Mouse (Mus musculus): Measurements from ENCODE around the gene Tmem63a. TPM values are rescaled to one million over a fixed set of nuclear protein-coding genes. Genes with fewer than 3 reads are reported as not detected.
"Not testable (repeated sequence)": the region's sequence is repeated elsewhere in the genome, so short reads cannot be mapped to it uniquely, and the experiment has no call there.

Gene Tmem63a
- total RNA-seq, 2 experiments from 2014 or later, result 20.4 to 23.8 TPM

DNA sequence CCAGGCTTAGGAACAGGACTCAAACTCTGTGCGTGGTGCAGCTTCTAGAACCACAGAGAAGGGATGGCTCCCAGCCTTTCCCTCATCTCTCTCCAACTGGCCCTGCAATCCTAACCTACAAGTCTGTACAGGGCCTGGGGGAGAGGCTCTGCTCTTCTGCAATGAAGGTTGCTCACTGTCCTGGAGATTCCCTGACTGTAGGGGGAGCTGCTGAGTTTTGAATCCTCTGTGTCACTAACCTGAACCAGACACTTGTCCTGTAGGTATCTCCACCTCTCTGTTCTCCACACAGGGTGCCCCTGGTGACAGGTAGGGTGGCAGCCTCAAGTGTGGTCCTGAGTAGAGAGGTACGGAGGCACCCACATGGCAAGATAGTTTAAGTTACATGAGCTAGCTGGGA is 38.3 kb downstream of the Tmem63a start:
- H3K4me3 ChIP-seq, result no peak overlapping the region
- no peak for DNase-seq (ENCODE audit: low spot score in 2 of 2)
- H3K27ac ChIP-seq, result no peak overlapping the region
- peak; percentile 54 for TF ChIP-seq CTCF (conservative IDR thresholded peaks at IDR 0.05)

DNA sequence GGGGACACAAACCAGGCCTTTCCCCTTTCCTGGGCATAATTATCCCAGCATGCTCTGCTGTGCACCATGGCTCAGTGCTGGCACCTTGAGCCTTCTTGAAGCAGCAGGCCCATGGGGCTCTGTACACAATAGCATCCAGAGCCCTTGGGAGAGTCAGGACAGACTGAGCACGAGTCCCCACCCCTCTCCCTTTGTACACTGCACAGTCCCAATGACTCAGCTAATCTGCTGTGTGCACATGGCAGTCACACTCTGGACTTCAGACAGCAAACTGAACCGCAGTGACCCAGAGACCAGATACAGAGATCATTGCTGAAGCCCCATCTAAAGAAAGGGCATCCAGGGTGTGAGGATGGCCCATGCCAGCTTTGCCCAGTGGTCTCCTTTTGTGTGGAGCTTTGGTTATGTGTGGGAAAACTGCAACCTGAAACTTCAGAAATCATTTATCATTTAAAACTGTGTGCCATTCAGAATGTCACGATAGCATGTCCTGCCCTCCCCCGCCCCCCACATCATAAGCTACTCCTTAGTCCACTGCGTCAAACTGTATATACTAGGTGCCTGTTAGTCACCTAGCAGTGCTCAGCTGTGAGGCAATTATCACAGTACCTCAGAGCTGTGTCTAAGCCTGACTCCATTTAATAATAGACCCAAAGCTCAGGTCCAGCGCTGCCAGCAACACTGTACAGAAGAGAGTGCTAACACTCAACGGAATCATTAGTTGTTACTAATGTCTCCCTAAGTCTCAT is 39.3 kb downstream of the Tmem63a start:
- DNase-seq (ENCODE audit: low spot score in 2 of 2); H3K27ac ChIP-seq; H3K4me3 ChIP-seq: not testable (repeated sequence)

DNA sequence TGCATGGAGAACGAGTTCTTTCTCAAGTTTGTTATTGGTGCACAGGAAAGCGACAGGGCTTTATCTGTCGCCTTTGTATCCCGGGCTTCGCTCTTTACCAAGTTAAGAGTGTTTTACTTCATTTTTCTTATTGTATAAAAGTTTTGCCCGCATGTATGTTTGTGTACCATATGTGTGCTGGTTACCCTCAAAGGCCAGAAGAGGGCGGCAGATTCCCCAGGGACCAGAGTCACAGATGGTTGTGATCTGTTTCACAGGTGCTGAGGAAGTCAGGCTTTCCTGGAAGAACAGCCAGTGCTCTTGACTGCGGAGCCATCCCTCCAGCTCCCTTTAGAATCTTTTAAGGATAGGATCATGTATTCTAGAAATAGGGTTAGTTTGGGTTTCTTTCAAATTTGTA is 44.6 kb downstream of the Tmem63a start:
- no peak for DNase-seq (ENCODE audit: low spot score in 2 of 2)
- no peak overlapping the region for H3K27ac ChIP-seq

DNA sequence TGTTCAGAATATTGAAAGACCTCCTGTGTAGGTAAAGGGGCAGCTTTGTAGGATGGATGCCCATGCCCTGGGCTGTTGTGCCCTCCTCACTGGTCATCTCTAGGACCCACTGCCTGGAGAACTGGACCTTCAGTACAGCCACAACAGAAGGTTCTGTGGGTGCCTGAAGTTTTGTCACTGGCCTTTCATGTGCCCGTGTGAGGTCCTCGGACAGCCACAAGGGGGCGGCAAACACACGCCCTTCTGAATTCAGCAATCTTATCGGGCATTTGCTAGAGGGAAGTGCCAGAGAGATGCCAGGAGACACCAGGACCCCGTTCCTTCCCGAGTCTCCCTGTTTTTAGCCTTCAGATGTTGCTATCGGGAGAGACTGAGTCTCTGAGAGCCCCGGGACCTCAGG is 45.6 kb downstream of the Tmem63a start:
- H3K4me3 ChIP-seq, result no peak overlapping the region
- DNase-seq (ENCODE audit: low spot score in 2 of 2), result peak; percentile 61 to 82
- no peak overlapping the region for H3K27ac ChIP-seq
- peak; percentile 95 for TF ChIP-seq CTCF (conservative IDR thresholded peaks at IDR 0.05)

More for the DNA sequence above, 44.6 kb downstream of the Tmem63a start:
- TF ChIP-seq CTCF (conservative IDR thresholded peaks at IDR 0.05), result peak; percentile 44
- no peak overlapping the region for H3K4me3 ChIP-seq

DNA sequence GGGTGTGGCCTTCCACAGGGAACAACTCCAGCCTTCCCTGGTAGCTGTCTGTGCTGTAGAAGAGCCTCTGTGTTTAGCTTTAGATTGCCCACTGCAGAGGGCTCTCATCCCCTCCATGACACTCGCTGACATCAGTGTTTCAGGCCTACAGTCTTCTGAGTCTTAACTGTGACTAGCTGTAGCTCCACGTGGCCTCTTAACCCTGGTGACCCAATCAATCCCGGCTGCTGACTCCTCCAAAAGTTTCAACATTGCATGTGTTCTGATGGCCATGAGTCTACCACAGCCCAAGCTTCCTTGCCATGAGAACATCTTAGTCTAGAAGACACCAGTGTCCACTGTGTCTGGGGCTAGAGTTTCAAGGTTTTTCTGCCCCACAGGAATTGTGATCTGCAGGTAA is 48.5 kb downstream of the Tmem63a start:
- Histone ChIP-seq H3K4me3 (no peak overlapping the region), H3K27ac (no peak overlapping the region)
- TF ChIP-seq CTCF (conservative IDR thresholded peaks at IDR 0.05), result no peak
- no peak for DNase-seq (ENCODE audit: low spot score in 2 of 2)

DNA sequence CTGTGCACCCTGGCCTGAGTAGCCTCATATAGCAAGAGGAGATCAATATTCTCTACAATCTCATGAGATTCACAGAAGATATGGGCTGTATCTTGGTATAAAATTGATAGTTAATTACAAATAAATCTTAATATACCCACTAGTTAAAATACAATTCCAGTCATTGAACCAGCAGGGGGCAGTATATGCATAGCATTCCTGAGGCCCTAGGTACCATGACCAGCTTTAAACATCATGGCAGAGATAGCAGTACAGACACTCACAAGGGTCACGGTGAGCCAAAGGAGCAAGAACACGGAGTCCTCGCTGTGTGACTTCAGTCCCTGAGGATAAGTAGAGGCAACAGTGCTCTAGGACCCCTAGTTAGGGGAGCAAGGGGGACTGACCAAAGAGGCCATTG is 50.0 kb downstream of the Tmem63a start:
- H3K4me3 ChIP-seq, result no peak overlapping the region
- H3K27ac ChIP-seq, result no peak overlapping the region
- DNase-seq (ENCODE audit: low spot score in 2 of 2), result peak; percentile 55 to 61
- peak; percentile 89 for TF ChIP-seq CTCF (conservative IDR thresholded peaks at IDR 0.05)

DNA sequence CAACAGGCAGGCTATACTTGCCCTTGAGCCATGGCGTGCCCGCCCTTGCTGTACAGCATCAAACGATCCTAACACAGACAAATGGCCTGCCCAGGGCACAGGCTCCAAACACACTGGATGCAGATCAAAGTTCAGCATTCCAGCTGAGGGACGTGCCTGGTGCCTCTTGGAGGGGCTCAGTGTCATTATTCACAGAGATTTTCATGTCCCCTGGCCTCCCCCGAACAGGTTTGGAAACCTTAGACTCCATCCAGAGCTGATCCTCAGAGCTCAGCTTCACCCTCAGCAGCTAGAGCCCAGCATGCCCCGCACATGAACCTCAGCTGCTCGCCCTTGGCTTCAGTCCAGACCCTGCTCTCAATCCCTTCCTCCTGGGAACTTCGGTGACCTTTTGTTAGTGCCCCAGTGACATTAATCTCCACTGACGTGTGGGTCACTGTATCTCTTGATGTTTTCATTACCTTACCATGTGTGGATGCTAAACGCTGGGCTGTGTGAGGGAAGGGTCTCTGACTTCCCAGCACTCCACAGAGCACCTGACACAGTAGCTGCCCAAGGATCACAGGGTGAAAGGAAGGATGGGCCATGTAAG is 58.5 kb downstream of the Tmem63a start:
- DNase-seq (ENCODE audit: low spot score in 2 of 2), result no peak
- Histone ChIP-seq H3K4me3 (no peak overlapping the region), H3K27ac (no peak overlapping the region)
- TF ChIP-seq CTCF (conservative IDR thresholded peaks at IDR 0.05), result no peak

DNA sequence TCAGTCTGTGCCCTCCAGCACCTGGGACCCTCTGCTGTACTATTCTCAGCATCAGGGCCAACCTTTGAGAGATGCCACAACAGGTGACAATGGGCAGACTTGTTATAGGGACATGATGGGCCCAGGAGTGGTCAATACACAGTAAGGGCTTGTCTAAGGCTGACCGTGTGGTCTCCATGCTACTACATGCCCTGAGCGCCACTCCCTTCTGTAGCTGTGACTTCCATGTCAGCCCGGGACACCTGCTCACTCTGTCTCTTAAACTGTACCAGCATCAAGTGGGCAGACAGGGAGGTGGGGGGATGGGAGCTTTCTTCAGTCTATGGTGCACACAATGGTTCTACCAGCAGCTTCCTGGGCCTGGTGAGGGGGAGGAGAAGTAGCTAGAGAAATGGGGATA is 59.1 kb downstream of the Tmem63a start:
- TF ChIP-seq CTCF (conservative IDR thresholded peaks at IDR 0.05), result no peak

DNA sequence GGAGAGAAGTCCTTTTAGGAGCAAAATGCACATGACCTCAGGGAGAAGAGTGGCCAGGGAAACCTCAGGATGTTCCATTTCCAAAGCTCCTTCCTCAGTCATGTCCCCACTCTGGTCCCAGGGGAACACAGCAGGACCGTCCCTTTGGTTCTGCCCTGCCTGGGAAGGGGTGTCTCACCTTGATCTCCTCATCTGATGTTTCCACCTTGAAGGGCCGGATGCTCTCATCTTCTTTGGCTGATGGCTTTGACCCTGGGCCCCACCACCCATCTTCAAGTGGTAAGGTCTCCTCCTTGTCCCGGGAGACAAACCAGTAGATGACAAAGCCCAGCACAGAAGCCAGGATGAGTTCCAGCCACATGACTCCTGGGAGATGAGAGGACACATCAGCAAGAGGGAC is 59.5 kb downstream of the Tmem63a start:
- TF ChIP-seq CTCF (conservative IDR thresholded peaks at IDR 0.05), result no peak
- Histone ChIP-seq H3K27ac (no peak overlapping the region), H3K4me3 (no peak overlapping the region)
- DNase-seq (ENCODE audit: low spot score in 2 of 2), result no peak

More for the DNA sequence above, 59.1 kb downstream of the Tmem63a start:
- Histone ChIP-seq H3K27ac (no peak overlapping the region), H3K4me3 (no peak overlapping the region)
- DNase-seq (ENCODE audit: low spot score in 2 of 2), result no peak

DNA sequence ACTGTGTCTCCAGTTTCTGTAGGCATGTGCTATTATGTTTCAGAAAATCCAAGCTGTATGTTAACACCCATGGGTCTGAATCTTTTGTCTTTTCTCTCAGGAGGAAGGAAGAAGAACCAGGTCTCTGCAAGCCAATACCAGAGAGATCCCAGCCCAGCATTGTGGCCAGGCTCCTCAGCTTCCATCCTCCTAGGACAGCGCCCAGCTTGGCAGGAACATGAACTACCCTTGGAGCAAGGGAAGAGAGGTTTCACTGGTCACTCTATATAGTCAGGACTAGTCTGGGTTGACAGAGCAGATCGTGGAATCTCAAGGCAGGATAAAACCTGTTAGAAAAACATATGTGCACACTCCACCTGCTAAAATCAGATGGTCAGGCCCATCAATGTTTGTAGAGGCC is 61.6 kb downstream of the Tmem63a start:
- no peak for DNase-seq (ENCODE audit: low spot score in 2 of 2)
- H3K4me3 ChIP-seq, result no peak overlapping the region
- H3K27ac ChIP-seq, result no peak overlapping the region
- TF ChIP-seq CTCF (conservative IDR thresholded peaks at IDR 0.05), result no peak

DNA sequence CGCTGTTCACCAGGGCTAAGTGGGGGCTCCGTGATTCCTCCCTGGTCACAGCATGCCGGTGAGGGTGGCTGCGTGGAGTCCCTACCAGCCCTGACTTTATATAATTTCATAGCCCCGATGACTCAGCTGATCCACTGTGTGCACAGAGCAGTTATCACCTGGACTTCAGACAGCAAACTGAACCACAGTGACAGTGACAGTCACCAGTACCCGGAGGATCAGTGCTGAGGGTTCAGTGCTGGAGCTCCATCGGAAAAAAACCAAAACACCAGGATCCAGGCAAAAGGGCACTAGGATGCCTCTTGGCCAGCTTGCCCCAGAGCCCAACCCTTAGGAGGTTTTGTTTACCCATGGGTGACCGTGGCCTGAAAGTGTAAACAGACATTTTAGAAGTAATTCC is 63.2 kb downstream of the Tmem63a start:
- Histone ChIP-seq H3K4me3 (no peak overlapping the region), H3K27ac (no peak overlapping the region)
- DNase-seq (ENCODE audit: low spot score in 2 of 2), result no peak
- no peak for TF ChIP-seq CTCF (conservative IDR thresholded peaks at IDR 0.05)

DNA sequence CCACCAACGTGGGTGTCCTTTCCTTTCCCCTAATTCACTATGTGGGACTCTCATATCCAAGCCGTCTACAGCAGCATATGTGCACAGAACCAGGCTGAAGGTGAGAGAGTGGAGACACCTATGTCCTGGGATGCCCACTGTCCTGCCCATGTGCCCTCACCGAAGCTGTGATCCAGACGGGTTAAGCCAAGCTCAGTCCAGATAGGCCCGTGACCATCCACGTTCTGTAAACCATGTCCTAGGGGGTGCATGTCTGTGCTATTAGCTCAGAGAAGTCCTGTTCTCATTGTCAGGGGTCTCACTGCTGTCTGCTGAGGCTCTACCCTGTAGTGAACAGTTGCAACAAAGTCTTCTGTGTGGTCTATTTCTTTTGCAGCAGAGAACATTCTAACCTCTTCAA is 65.7 kb downstream of the Tmem63a start:
- TF ChIP-seq CTCF (conservative IDR thresholded peaks at IDR 0.05), result no peak
- Histone ChIP-seq H3K4me3 (no peak overlapping the region), H3K27ac (no peak overlapping the region)
- no peak for DNase-seq (ENCODE audit: low spot score in 2 of 2)

DNA sequence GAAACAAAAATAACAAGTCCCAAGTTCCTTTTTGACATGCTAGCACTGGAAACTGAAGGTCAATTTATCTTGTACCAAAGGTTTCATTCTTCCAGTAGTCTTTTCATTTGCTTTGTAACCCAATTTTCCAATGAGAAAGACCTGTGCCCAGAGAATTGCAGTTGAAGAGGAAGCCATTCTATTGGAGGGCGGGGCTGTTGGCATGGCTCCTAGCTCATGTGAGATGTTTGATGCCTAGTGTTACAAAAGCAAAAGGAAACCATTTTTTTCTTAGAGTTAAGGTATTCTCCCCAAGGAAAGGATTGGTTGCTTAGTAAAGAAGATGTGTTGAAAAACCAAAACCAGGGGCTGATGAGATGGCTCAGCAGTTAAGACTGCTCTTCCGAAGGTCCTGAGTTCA is 66.1 kb downstream of the Tmem63a start:
- TF ChIP-seq CTCF (conservative IDR thresholded peaks at IDR 0.05), result no peak

DNA sequence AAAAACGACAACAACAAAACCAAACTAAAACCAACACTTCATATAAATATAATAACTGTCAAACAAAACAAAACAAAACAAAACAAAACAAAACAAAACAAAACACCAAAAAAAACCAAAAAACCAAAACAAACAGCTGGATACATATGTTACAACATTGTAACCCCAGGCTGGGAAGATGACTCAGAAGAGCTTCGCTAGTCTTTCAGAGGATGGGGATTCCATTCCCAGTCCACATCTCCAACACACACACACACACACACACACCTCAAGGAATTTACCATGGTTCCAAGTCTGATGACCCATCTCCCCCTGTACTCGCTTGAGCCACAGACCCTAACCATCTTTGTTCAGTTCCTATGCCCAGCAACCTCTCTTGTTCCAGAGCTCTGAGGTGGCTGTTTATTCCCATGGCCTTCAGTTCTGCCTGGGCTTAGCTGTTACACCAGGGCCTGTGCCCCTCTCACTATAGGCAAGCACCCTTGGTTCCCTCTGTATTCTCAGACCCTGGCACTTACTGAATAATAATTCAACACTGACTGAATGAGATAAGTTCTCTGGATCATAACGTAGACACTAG is 67.0 kb downstream of the Tmem63a start:
- no peak for DNase-seq (ENCODE audit: low spot score in 2 of 2)
- no peak overlapping the region for H3K4me3 ChIP-seq
- no peak for TF ChIP-seq CTCF (conservative IDR thresholded peaks at IDR 0.05)
- no peak overlapping the region; the same call in 1 of the 2 replicates for H3K27ac ChIP-seq

More for the DNA sequence above, 66.1 kb downstream of the Tmem63a start:
- Histone ChIP-seq H3K27ac (no peak overlapping the region), H3K4me3 (no peak overlapping the region)
- DNase-seq (ENCODE audit: low spot score in 2 of 2), result no peak
